Mouse (Mus musculus) forebrain, postnatal 0 days (tissue): ENCODE results near the gene Foxo3. TPM values are rescaled to one million over a fixed set of nuclear protein-coding genes. Genes with fewer than 3 reads are reported as not detected.

ENCODE experiments used
- ATAC-seq: fragments of 200-750 bp; cut with Nextera tagmentation; 2 replicates; pipeline ENCODE4 v1.8.0; 2017; ENCODE audit warnings: mild to moderate bottlenecking, moderate library complexity
- DNase-seq: peaks from one replicate; pipeline ENCODE4 v3.0.0-alpha.2; 2015
- H3K27ac ChIP-seq: fragments of 300-500 bp; sonication (generic); 2 replicates; pipeline ENCODE4 v1.5.1; 2014; ENCODE audit warnings: low read depth, mild to moderate bottlenecking, antibody characterized with exemption, low read length, moderate library complexity, mixed read lengths
- H3K27me3 ChIP-seq: fragments of 300-500 bp; sonication (generic); 2 replicates; pipeline ENCODE4 v1.6.1; 2014; ENCODE audit warnings: mild to moderate bottlenecking, low read length, mixed read lengths; ENCODE audit not compliant: insufficient read depth
- H3K36me3 ChIP-seq: fragments of 300-500 bp; sonication (generic); 2 replicates; pipeline ENCODE4 v1.6.1; 2014; ENCODE audit warnings: mild to moderate bottlenecking, moderate library complexity; ENCODE audit not compliant: insufficient read depth
- H3K4me1 ChIP-seq: fragments of 300-500 bp; sonication (generic); 2 replicates; pipeline ENCODE4 v1.6.1; 2014; ENCODE audit warnings: antibody characterized with exemption; ENCODE audit not compliant: insufficient read depth
- H3K4me2 ChIP-seq: fragments of 300-500 bp; sonication (generic); 2 replicates; pipeline ENCODE4 v1.6.1; 2014; ENCODE audit warnings: low read depth, mild to moderate bottlenecking, moderate library complexity
- H3K4me3 ChIP-seq: fragments of 300-500 bp; sonication (generic); 2 replicates; pipeline ENCODE4 v1.5.1; 2014; ENCODE audit warnings: low read depth, low read length, mixed read lengths
- H3K9ac ChIP-seq: fragments of 300-500 bp; sonication (generic); 2 replicates; pipeline ENCODE4 v1.6.1; 2014; ENCODE audit warnings: mild to moderate bottlenecking
- H3K9me3 ChIP-seq: fragments of 300-500 bp; sonication (generic); 2 replicates; pipeline ENCODE4 v1.6.1; 2016; ENCODE audit warnings: low read length
- CTCF ChIP-seq: sonication (generic); IDR thresholded peaks from 2 replicates; pipeline ENCODE4 v1.5.1; 2016; ENCODE audit warnings: antibody characterized with exemption, control low read depth, low read depth
- WGBS: fragments of 180-500 bp; shearing (Covaris S2); extraction: QIAGEN DNeasy Blood & Tissue Kit; methylation state at CpG from one replicate; pipeline ENCODE4 v1.1.7; 2014; 5-methylcytosine and 5-hydroxymethylcytosine counted together
- polyA plus RNA-seq: library from polyadenylated mRNA; unstranded; fragments of >200 nt; fragmentation: Nextera tagmentation; extraction: Ambion mirVana; gene quantifications from 2 replicates; pipeline ENCODE4 v1.2.1, GENCODE M21; 2015
- total RNA-seq: library from RNA; depleted of rRNA; stranded (reverse); fragments of >200 nt; gene quantifications from 2 replicates; pipeline ENCODE4 v1.2.3, GENCODE M21; 2014

Gene Foxo3
- total and polyA plus RNA-seq, 2 experiments from 2014 or later: 6.5 to 29.1 TPM

GRCm38 (mm10) chr10:42203321-42204155 is 73.0 kb downstream of the Foxo3 start:
- no peak overlapping the region for H3K9ac ChIP-seq
- no peak for ATAC-seq
- no peak overlapping the region for H3K4me3 ChIP-seq
- DNase-seq: no peak
- H3K27me3 ChIP-seq: no peaks in the 10 kb centered on the region
- no peak overlapping the region for H3K27ac ChIP-seq
- H3K4me2 ChIP-seq: no peak overlapping the region
- TF ChIP-seq CTCF: no peak
- WGBS: 74% methylated on average over 18 of the region's 18 CpGs
- no peaks in the 10 kb centered on the region for H3K36me3 ChIP-seq
- H3K4me1 ChIP-seq: no peaks in the 10 kb centered on the region
- H3K9me3 ChIP-seq: no peaks in the 10 kb centered on the region

- Histone ChIP-seq H3K4me2 (no peak overlapping the region), H3K9me3 (no peaks in the 10 kb centered on the region), H3K4me1 (no peaks in the 10 kb centered on the region), H3K9ac (no peak overlapping the region), H3K36me3 (peaks cover 2% of the 10 kb centered on the region), H3K4me3 (no peak overlapping the region), H3K27me3 (no peaks in the 10 kb centered on the region), H3K27ac (no peak overlapping the region)
- ATAC-seq: no peak
- WGBS: 79% methylated on average over 8 of the region's 8 CpGs
- DNase-seq: no peak
- TF ChIP-seq CTCF: no peak
These were observed 74.0 kb downstream of the Foxo3 start for GRCm38 (mm10) chr10:42202561-42202960.

- DNase-seq (peak; percentile 18), ATAC-seq (peak; percentile 47)
- 58% methylated on average over 3 of the region's 3 CpGs for WGBS
These were observed 77.1 kb downstream of the Foxo3 start for GRCm38 (mm10) chr10:42199472-42199871.

GRCm38 (mm10) chr10:42198682-42199081 is 77.9 kb downstream of the Foxo3 start:
- no peaks in the 10 kb centered on the region for H3K4me1 ChIP-seq
- H3K27me3 ChIP-seq: no peaks in the 10 kb centered on the region
- ATAC-seq (no peak), DNase-seq (no peak)
- H3K36me3 ChIP-seq: peaks cover 20% of the 10 kb centered on the region
- H3K27ac ChIP-seq: no peak overlapping the region
- WGBS: 88% methylated on average over 3 of the region's 3 CpGs
- H3K4me2 ChIP-seq: no peak overlapping the region
- no peaks in the 10 kb centered on the region for H3K9me3 ChIP-seq
- no peak for TF ChIP-seq CTCF
- no peak overlapping the region for H3K9ac ChIP-seq
- H3K4me3 ChIP-seq: no peak overlapping the region

More at GRCm38 (mm10) chr10:42199472-42199871, 77.1 kb downstream of the Foxo3 start:
- no peaks in the 10 kb centered on the region for H3K27me3 ChIP-seq
- no peak overlapping the region for H3K27ac ChIP-seq
- no peaks in the 10 kb centered on the region for H3K4me1 ChIP-seq
- peaks cover 20% of the 10 kb centered on the region for H3K36me3 ChIP-seq
- H3K9ac ChIP-seq: no peak overlapping the region
- no peak for TF ChIP-seq CTCF
- no peaks in the 10 kb centered on the region for H3K9me3 ChIP-seq
- no peak overlapping the region for H3K4me3 ChIP-seq
- no peak overlapping the region for H3K4me2 ChIP-seq

GRCm38 (mm10) chr10:42194784-42195183 is 81.8 kb downstream of the Foxo3 start:
- Histone ChIP-seq H3K27me3 (no peaks in the 10 kb centered on the region), H3K9ac (no peak overlapping the region), H3K9me3 (no peaks in the 10 kb centered on the region), H3K4me2 (no peak overlapping the region), H3K27ac (no peak overlapping the region), H3K36me3 (peaks cover 20% of the 10 kb centered on the region), H3K4me1 (no peaks in the 10 kb centered on the region), H3K4me3 (no peak overlapping the region)
- DNase-seq (no peak), ATAC-seq (no peak)
- no peak for TF ChIP-seq CTCF
- WGBS: 91% methylated on average over 6 of the region's 6 CpGs

- Histone ChIP-seq H3K9ac (no peak overlapping the region), H3K27ac (no peak overlapping the region), H3K9me3 (no peaks in the 10 kb centered on the region), H3K4me3 (no peak overlapping the region), H3K36me3 (peaks cover 20% of the 10 kb centered on the region), H3K4me1 (no peaks in the 10 kb centered on the region), H3K4me2 (no peak overlapping the region), H3K27me3 (no peaks in the 10 kb centered on the region)
- TF ChIP-seq CTCF: no peak
- no peak for ATAC-seq
- no peak for DNase-seq
- WGBS: 91% methylated on average over 4 of the region's 4 CpGs
These were observed 82.6 kb downstream of the Foxo3 start for GRCm38 (mm10) chr10:42193981-42194380.

GRCm38 (mm10) chr10:42192951-42193350 is 83.6 kb downstream of the Foxo3 start:
- no peak for TF ChIP-seq CTCF
- no peaks in the 10 kb centered on the region for H3K4me1 ChIP-seq
- H3K27me3 ChIP-seq: no peaks in the 10 kb centered on the region
- ATAC-seq: no peak
- no peaks in the 10 kb centered on the region for H3K9me3 ChIP-seq
- WGBS: 45% methylated on average over 6 of the region's 6 CpGs
- H3K9ac ChIP-seq: no peak overlapping the region
- no peak overlapping the region for H3K4me2 ChIP-seq
- no peak overlapping the region for H3K4me3 ChIP-seq
- no peak for DNase-seq
- peaks cover 20% of the 10 kb centered on the region for H3K36me3 ChIP-seq
- no peak overlapping the region for H3K27ac ChIP-seq
